Mouse (Mus musculus): ENCODE results near the gene Mfge8.

DNA sequence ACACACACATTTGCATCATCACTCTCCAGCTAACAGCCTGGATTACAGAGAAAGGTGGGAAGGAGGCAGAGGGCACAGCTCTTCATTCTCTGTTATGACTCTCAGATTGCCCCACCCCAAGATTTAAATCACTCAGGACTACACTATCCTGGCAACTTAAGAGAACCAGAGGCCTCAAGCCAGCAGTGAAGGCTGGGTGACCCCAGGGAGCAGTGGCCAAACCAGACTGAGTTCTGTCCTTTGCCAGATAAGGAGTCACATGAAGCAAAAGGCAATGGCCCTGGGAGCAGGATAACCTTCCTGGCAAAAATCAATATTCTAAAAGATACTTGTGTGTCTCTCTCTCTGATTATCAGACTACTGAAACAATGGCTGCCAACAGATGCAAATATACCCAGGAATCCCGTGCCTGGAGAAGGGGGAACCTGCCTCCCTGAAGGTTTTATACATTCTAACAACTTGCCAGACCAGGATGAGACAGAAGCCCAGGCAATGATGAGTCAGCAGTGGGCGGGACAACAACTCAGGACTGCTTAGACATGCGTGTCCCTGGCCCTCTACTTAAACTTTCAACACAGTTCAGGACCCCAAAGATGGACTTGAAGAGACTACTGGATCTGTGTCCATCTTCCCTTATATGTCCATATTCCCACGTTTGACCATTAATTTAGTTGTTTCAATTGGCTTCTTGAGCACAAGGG is 8.8 kb downstream of the Mfge8 start:
- TF ChIP-seq CTCF (IDR thresholded peaks at IDR 0.05; ENCODE audit: low read depth) (no peak), EP300 (IDR thresholded peaks at IDR 0.05; ENCODE audit: low read depth) (no peak)

Data from liver, embryonic 14.5 days (tissue).